Mouse (Mus musculus) kidney, adult 2 months (tissue): Measurements from ENCODE around the gene Slamf9.

Experiments
- CTCF ChIP-seq: fragments of 200-500 bp; conservative IDR thresholded peaks from 2 replicates; pipeline ENCODE4 v1.5.1; 2011; ENCODE audit warnings: low read depth, mild to moderate bottlenecking, control low read depth, low read length, moderate library complexity, mixed read lengths; ENCODE audit not compliant: insufficient read depth, insufficient read length
- POLR2A ChIP-seq: fragments of 200-500 bp; IDR thresholded peaks from one replicate; pipeline ENCODE4 v1.6.1; 2011; ENCODE audit warnings: low read depth, low read length, control low read depth

DNA sequence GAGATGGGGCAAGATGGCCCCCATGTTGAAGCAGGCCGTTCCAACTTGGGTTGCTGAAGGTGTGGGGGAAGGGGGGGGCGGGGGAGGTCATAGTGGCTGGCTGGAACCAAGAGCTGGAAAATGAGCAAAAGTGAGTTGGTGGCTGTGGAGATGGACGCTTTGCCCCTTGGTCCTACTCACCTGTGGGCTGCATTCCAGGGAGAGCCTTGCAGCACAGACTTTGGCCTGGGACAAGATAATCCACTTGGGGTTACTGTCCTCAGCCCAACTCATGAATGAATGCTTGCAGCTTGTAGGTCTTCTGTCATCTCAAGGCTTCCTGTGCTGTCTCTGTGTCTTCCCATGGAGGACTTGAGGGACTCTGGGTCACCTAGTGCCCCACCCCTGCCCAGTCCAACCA, 32.5 kb downstream of the Slamf9 start:
- TF ChIP-seq CTCF (no peak), POLR2A (no peak)
